Mouse (Mus musculus): ENCODE measurements at regions not wholly inside any gene's neighbourhood (a gene's known extent, or its start where the extent isn't known, plus 50 kb on each side); places are given as distances from the start of the nearest gene placed in this dataset.

- H3K4me3 ChIP-seq: no peak overlapping the region
- no peak overlapping the region for H3K27ac ChIP-seq
- 63% methylated on average over 6 of the region's 6 CpGs for WGBS
Observed at GRCm38 (mm10) chr17:60018752-60019323, 1005.7 kb upstream of the Nudt12 start.

GRCm38 (mm10) chr17:59997952-59998351 is 984.8 kb upstream of the Nudt12 start:
- Histone ChIP-seq H3K4me1 (no peaks in the 10 kb centered on the region), H3K36me3 (replicated peaks) (no peaks in the 10 kb centered on the region), H3K4me3 (no peak overlapping the region), H3K27me3 (replicated peaks) (no peaks in the 10 kb centered on the region), H3K9me3 (no peaks in the 10 kb centered on the region), H3K9ac (no peak overlapping the region), H3K27ac (no peak overlapping the region), H3K4me2 (no peak overlapping the region)
- WGBS: 77% methylated on average over 4 of the region's 4 CpGs
- ATAC-seq (replicated peaks): no peak

More at GRCm38 (mm10) chr17:60018752-60019323, 1005.7 kb upstream of the Nudt12 start:
- no peaks in the 10 kb centered on the region for H3K36me3 ChIP-seq (replicated peaks)
- H3K4me1 ChIP-seq: no peaks in the 10 kb centered on the region
- no peak overlapping the region for H3K4me2 ChIP-seq
- no peaks in the 10 kb centered on the region for H3K9me3 ChIP-seq
- H3K27me3 ChIP-seq (replicated peaks): no peaks in the 10 kb centered on the region
- ATAC-seq (replicated peaks): no peak
- no peak overlapping the region for H3K9ac ChIP-seq

GRCm38 (mm10) chr17:59979325-59979880 is 966.2 kb upstream of the Nudt12 start:
- Histone ChIP-seq H3K27me3 (replicated peaks) (no peaks in the 10 kb centered on the region), H3K36me3 (replicated peaks) (no peaks in the 10 kb centered on the region), H3K4me1 (no peaks in the 10 kb centered on the region), H3K4me2 (no peak overlapping the region), H3K9ac (no peak overlapping the region), H3K9me3 (no peaks in the 10 kb centered on the region), H3K4me3 (no peak overlapping the region), H3K27ac (no peak overlapping the region)
- peak; percentile 52; the same call in 1 of the 2 replicates for ATAC-seq (replicated peaks)

- no peak for ATAC-seq (replicated peaks)
- Histone ChIP-seq H3K4me1 (no peaks in the 10 kb centered on the region), H3K27ac (no peak overlapping the region), H3K4me2 (no peak overlapping the region), H3K4me3 (no peak overlapping the region), H3K27me3 (replicated peaks) (no peaks in the 10 kb centered on the region), H3K9ac (no peak overlapping the region), H3K36me3 (replicated peaks) (no peaks in the 10 kb centered on the region), H3K9me3 (no peaks in the 10 kb centered on the region)
- WGBS: 97% methylated on average over 1 of the region's 1 CpGs
Observed at GRCm38 (mm10) chr17:59977136-59977770, 964.1 kb upstream of the Nudt12 start.

- Histone ChIP-seq H3K36me3 (replicated peaks) (no peaks in the 10 kb centered on the region), H3K9me3 (no peaks in the 10 kb centered on the region), H3K4me3 (no peak overlapping the region), H3K27me3 (replicated peaks) (no peaks in the 10 kb centered on the region), H3K4me2 (no peak overlapping the region), H3K4me1 (no peaks in the 10 kb centered on the region), H3K27ac (no peak overlapping the region), H3K9ac (no peak overlapping the region)
- no peak for ATAC-seq (replicated peaks)
- WGBS: 89% methylated on average over 3 of the region's 3 CpGs
Observed at GRCm38 (mm10) chr17:59967383-59967782, 954.2 kb upstream of the Nudt12 start.

- Histone ChIP-seq H3K4me2 (no peak overlapping the region), H3K9me3 (no peaks in the 10 kb centered on the region), H3K4me3 (no peak overlapping the region), H3K9ac (no peak overlapping the region), H3K27me3 (replicated peaks) (no peaks in the 10 kb centered on the region), H3K4me1 (no peaks in the 10 kb centered on the region), H3K36me3 (replicated peaks) (no peaks in the 10 kb centered on the region), H3K27ac (no peak overlapping the region)
- 42% methylated on average over 4 of the region's 4 CpGs for WGBS
- ATAC-seq (replicated peaks): peak; percentile 70
Observed at GRCm38 (mm10) chr17:59955300-59956057, 942.3 kb upstream of the Nudt12 start.

GRCm38 (mm10) chr17:59946433-59946832 is 933.3 kb upstream of the Nudt12 start:
- Histone ChIP-seq H3K4me3 (no peak overlapping the region), H3K9ac (no peak overlapping the region), H3K9me3 (no peaks in the 10 kb centered on the region), H3K36me3 (replicated peaks) (no peaks in the 10 kb centered on the region), H3K27ac (no peak overlapping the region), H3K27me3 (replicated peaks) (no peaks in the 10 kb centered on the region), H3K4me2 (no peak overlapping the region), H3K4me1 (no peaks in the 10 kb centered on the region)
- 75% methylated on average over 1 of the region's 1 CpGs for WGBS
- ATAC-seq (replicated peaks): no peak

- WGBS: 86% methylated on average over 3 of the region's 3 CpGs
- no peak overlapping the region for H3K4me3 ChIP-seq
- H3K27ac ChIP-seq: no peak overlapping the region
- H3K4me1 ChIP-seq: no peaks in the 10 kb centered on the region
- no peak for ATAC-seq (replicated peaks)
- no peak overlapping the region for H3K9ac ChIP-seq
- no peaks in the 10 kb centered on the region for H3K36me3 ChIP-seq (replicated peaks)
- no peaks in the 10 kb centered on the region for H3K9me3 ChIP-seq
- no peak overlapping the region for H3K4me2 ChIP-seq
- no peaks in the 10 kb centered on the region for H3K27me3 ChIP-seq (replicated peaks)
Observed at GRCm38 (mm10) chr17:59904395-59904794, 891.2 kb upstream of the Nudt12 start.

GRCm38 (mm10) chr17:59877791-59878190 is 864.6 kb upstream of the Nudt12 start:
- ATAC-seq (replicated peaks): no peak
- 84% methylated on average over 4 of the region's 4 CpGs for WGBS
- no peak overlapping the region for H3K27ac ChIP-seq
- H3K4me3 ChIP-seq: no peak overlapping the region
- no peaks in the 10 kb centered on the region for H3K36me3 ChIP-seq (replicated peaks)
- H3K4me1 ChIP-seq: no peaks in the 10 kb centered on the region
- H3K9me3 ChIP-seq: no peaks in the 10 kb centered on the region
- H3K27me3 ChIP-seq (replicated peaks): no peaks in the 10 kb centered on the region
- H3K9ac ChIP-seq: no peak overlapping the region
- no peak overlapping the region for H3K4me2 ChIP-seq

GRCm38 (mm10) chr17:59848853-59849252 is 835.7 kb upstream of the Nudt12 start:
- H3K9ac ChIP-seq: no peak overlapping the region
- no peaks in the 10 kb centered on the region for H3K9me3 ChIP-seq
- H3K4me1 ChIP-seq: no peaks in the 10 kb centered on the region
- H3K27me3 ChIP-seq (replicated peaks): no peaks in the 10 kb centered on the region
- ATAC-seq (replicated peaks): 0 out of 2 replicates have a peak, but pooled peaks have one; percentile 37
- 61% methylated on average over 3 of the region's 3 CpGs for WGBS
- no peak overlapping the region for H3K4me3 ChIP-seq
- no peak overlapping the region for H3K4me2 ChIP-seq
- H3K36me3 ChIP-seq (replicated peaks): no peaks in the 10 kb centered on the region
- no peak overlapping the region for H3K27ac ChIP-seq

- 87% methylated on average over 4 of the region's 4 CpGs for WGBS
- no peaks in the 10 kb centered on the region for H3K27me3 ChIP-seq (replicated peaks)
- ATAC-seq (replicated peaks): no peak
- H3K9me3 ChIP-seq: no peaks in the 10 kb centered on the region
- no peak overlapping the region for H3K27ac ChIP-seq
- H3K36me3 ChIP-seq (replicated peaks): no peaks in the 10 kb centered on the region
- H3K4me2 ChIP-seq: no peak overlapping the region
- H3K9ac ChIP-seq: no peak overlapping the region
- H3K4me3 ChIP-seq: no peak overlapping the region
- H3K4me1 ChIP-seq: no peaks in the 10 kb centered on the region
Observed at GRCm38 (mm10) chr17:59845261-59845819, 832.2 kb upstream of the Nudt12 start.

GRCm38 (mm10) chr17:59805870-59806269 is 792.7 kb upstream of the Nudt12 start:
- Histone ChIP-seq H3K27ac (no peak overlapping the region), H3K4me3 (no peak overlapping the region), H3K4me2 (no peak overlapping the region), H3K9ac (no peak overlapping the region), H3K9me3 (no peaks in the 10 kb centered on the region), H3K27me3 (replicated peaks) (no peaks in the 10 kb centered on the region), H3K4me1 (no peaks in the 10 kb centered on the region), H3K36me3 (replicated peaks) (no peaks in the 10 kb centered on the region)
- 84% methylated on average over 3 of the region's 3 CpGs for WGBS
- no peak for ATAC-seq (replicated peaks)
